Comparison of ENCODE assay signal across 8 mouse cellular contexts in genomic region chr13:43739598-43740275, GRCm38 (mm10). TPM values are rescaled to one million over a fixed set of nuclear protein-coding genes. Genes with fewer than 3 reads are reported as not detected.
DNase-seq lines count a peak whose midpoint lies in the region; ATAC-seq and TF ChIP-seq lines count a peak whose summit lies in the region.

No protein-coding gene starts in this region.

- no peak overlapping the region for H3K4me3 ChIP-seq in ES-E14 (ENCODE audit: insufficient read depth in 1 of 2, low read depth in 1 of 2, low read length in 2 of 2, poor library complexity in 1 of 2, severe bottlenecking in 1 of 2)
- H3K4me3 ChIP-seq in forebrain, embryonic 11.5 days (ENCODE audit: low read depth, low read length): no peak overlapping the region
- H3K4me3 ChIP-seq in lung, adult 2 months (replicated peaks; ENCODE audit: extremely low read depth, low read depth, low read length): no peak overlapping the region
- H3K4me3 ChIP-seq in olfactory bulb, adult 2 months (ENCODE audit: insufficient read depth, low read depth, low read length): no peak overlapping the region

- intact Hi-C loops in heart, postnatal 25 days (cut with DNase I): loop anchor here (1.0 to 10.0 kb wide), 2 partner anchors 144 to 565 kb away; partner anchors contain the start of gene Tbc1d7

- TF ChIP-seq POLR2A in lung, adult 2 months (IDR thresholded peaks at IDR 0.05; ENCODE audit: borderline replicate concordance, extremely low read depth, low read depth, low read length): no peak
- TF ChIP-seq POLR2A in olfactory bulb, adult 2 months (IDR thresholded peaks at IDR 0.05; ENCODE audit: insufficient read depth, low read depth, low read length): no peak

- peak; percentile 70 for ATAC-seq in forebrain, embryonic 11.5 days (replicated peaks; ENCODE audit: low FRiP score)

- in situ Hi-C loops in ES-E14 (cut with MboI; ENCODE audit: low sequenced_read_pairs in 2 of 2, unreplicated experiment in 2 of 2): loop anchor here (25.0 kb wide), 2 partner anchors 152 to 577 kb away; partner anchors contain the start of gene Tbc1d7 (in 1 of the 2)

- no peak overlapping the region for H3K27ac ChIP-seq in ES-E14 (ENCODE audit: insufficient read depth, low read depth, low read length, poor library complexity, severe bottlenecking)
- H3K27ac ChIP-seq in forebrain, embryonic 11.5 days (ENCODE audit: low read depth, low read length): no peak overlapping the region
- no peak overlapping the region for H3K27ac ChIP-seq in olfactory bulb, adult 2 months (ENCODE audit: insufficient read depth, low read depth, low read length)

- H3K4me2 ChIP-seq in forebrain, embryonic 11.5 days (ENCODE audit: low read depth, low read length, severe bottlenecking): no peak overlapping the region

- peak; percentile 90 for DNase-seq in ES-E14 (ENCODE audit: low read depth, low spot score)
- DNase-seq in c-Kit-positive CD71-negative TER-119-negative erythroid progenitor cells, embryonic 14.5 days (ENCODE audit: low read depth): peak; percentile 67
- DNase-seq in forebrain, embryonic 11.5 days (ENCODE audit: low spot score): peak; percentile 92
- DNase-seq in heart, postnatal 25 days (ENCODE audit: low spot score): peak; percentile 45
- DNase-seq in large intestine, adult 2 months (ENCODE audit: low read depth, low spot score): peak; percentile 29
- peak; percentile 69 for DNase-seq in lung, adult 2 months
- DNase-seq in thymus, postnatal 0 days (ENCODE audit: low spot score): peak; percentile 82

- no peaks in the 10 kb centered on the region for H3K27me3 ChIP-seq in forebrain, embryonic 11.5 days (ENCODE audit: control insufficient read depth, insufficient read depth, low read length)

- H3K9ac ChIP-seq in ES-E14 (ENCODE audit: insufficient read depth, low read depth, low read length, poor library complexity, severe bottlenecking): no peak overlapping the region
- no peak overlapping the region for H3K9ac ChIP-seq in forebrain, embryonic 11.5 days (ENCODE audit: low read length)

- no peaks in the 10 kb centered on the region for H3K36me3 ChIP-seq in ES-E14 (ENCODE audit: control insufficient read depth, insufficient read depth, low read length, poor library complexity, severe bottlenecking)
- no peaks in the 10 kb centered on the region for H3K36me3 ChIP-seq in forebrain, embryonic 11.5 days (ENCODE audit: control insufficient read depth, insufficient read depth, low read length)

- peaks cover 0 to 3% of the 10 kb centered on the region in 2 experiments; a peak in 1 of 4 replicates for H3K4me1 ChIP-seq in ES-E14 (ENCODE audit: control insufficient read depth in 2 of 2, insufficient read depth in 2 of 2, low read length in 2 of 2, poor library complexity in 1 of 2)
- no peaks in the 10 kb centered on the region for H3K4me1 ChIP-seq in forebrain, embryonic 11.5 days (replicated peaks; ENCODE audit: control insufficient read depth, insufficient read depth, low read length)
- no peaks in the 10 kb centered on the region for H3K4me1 ChIP-seq in lung, adult 2 months (ENCODE audit: control insufficient read depth, insufficient read depth, low read length)
- peaks cover 2% of the 10 kb centered on the region for H3K4me1 ChIP-seq in olfactory bulb, adult 2 months (ENCODE audit: control insufficient read depth, insufficient read depth, low read length)

- 33% methylated on average over 15 of the region's 15 CpGs for WGBS in forebrain, embryonic 11.5 days
- 29% methylated on average over 15 of the region's 15 CpGs for WGBS in large intestine, adult 2 months
- 26% methylated on average over 15 of the region's 15 CpGs for WGBS in lung, adult 2 months
- 22% methylated on average over 15 of the region's 15 CpGs for WGBS in olfactory bulb, adult 2 months

- TF ChIP-seq CTCF in lung, adult 2 months (IDR thresholded peaks at IDR 0.05; ENCODE audit: insufficient read depth, low read length): peak; percentile 95
- peak; percentile 74 for TF ChIP-seq CTCF in olfactory bulb, adult 2 months (IDR thresholded peaks at IDR 0.05; ENCODE audit: insufficient read depth, low read depth, low read length)

- no peaks in the 10 kb centered on the region for H3K9me3 ChIP-seq in ES-E14 (ENCODE audit: control insufficient read depth, insufficient read depth, low read depth, low read length)
- H3K9me3 ChIP-seq in forebrain, embryonic 11.5 days (ENCODE audit: control insufficient read depth, low read length): peaks cover 2% of the 10 kb centered on the region; the same call in 1 of the 2 replicates

TF ChIP-seq in ES-E14, 5 proteins besides CTCF, POLR2A, EP300 and RAD21:
- TF ChIP-seq MAFK (IDR thresholded peaks at IDR 0.05; ENCODE audit: insufficient read depth, low read depth, low read length): no peak
- no peak for TF ChIP-seq ZNF384 (IDR thresholded peaks at IDR 0.05; ENCODE audit: low read depth, low read length)
- no peak for TF ChIP-seq CHD2 (IDR thresholded peaks at IDR 0.05; ENCODE audit: low read depth, low read length)
- no peak for TF ChIP-seq HCFC1 (IDR thresholded peaks at IDR 0.05; ENCODE audit: borderline replicate concordance, insufficient read depth, low read length)
- peak; percentile 93 for TF ChIP-seq ZC3H11A (IDR thresholded peaks at IDR 0.05; ENCODE audit: borderline replicate concordance, low read depth, low read length)

RNA-seq across cellular contexts. Expression of gene Cd83, which starts 44.8 kb away (rescaled TPM):
- 0.26 and 0.76 TPM in 2 replicates for total RNA-seq in ES-E14 (2012; rRNA removed)
- polyA plus RNA-seq in forebrain, embryonic 11.5 days (2014; fragmentation: Nextera tagmentation; extraction: Ambion mirVana): 4.0 and 5.1 TPM in 2 replicates
- total RNA-seq in heart, postnatal 25 days (2021): 1 to 10 TPM; 3.1 to 3.5 TPM
- 10.5 TPM in 2 replicates for polyA plus RNA-seq in large intestine, adult 2 months (2012; rRNA removed)
- 6.9 and 7.5 TPM in 2 replicates for polyA plus RNA-seq in lung, adult 2 months (2012; rRNA removed)
- not detected in 2 replicates for polyA plus RNA-seq in olfactory bulb, adult 2 months (2012; ENCODE audit: insufficient read depth, insufficient read length, low replicate concordance, missing spikeins)
- 122 and 138 TPM in 2 replicates for polyA plus RNA-seq in thymus, postnatal 0 days (2015; fragmentation: Nextera tagmentation; extraction: Ambion mirVana)

Comparison
In these comparisons a context has a peak if more than half of its experiments do, and no peak if none do; other contexts are left out.
1. DNase-seq: peak in every context shown above with its lines; median percentile 92 in forebrain, embryonic 11.5 days; 90 in ES-E14; 82 in thymus, postnatal 0 days; 69 in lung, adult 2 months; 67 in c-Kit-positive CD71-negative TER-119-negative erythroid progenitor cells, embryonic 14.5 days; 45 in heart, postnatal 25 days; 29 in large intestine, adult 2 months.